Mouse (Mus musculus) liver, adult 2 months (tissue): ENCODE measurements around the gene Olfr639.

Source experiments
- CTCF ChIP-seq: fragments of 200-500 bp; IDR thresholded peaks from 2 replicates; pipeline ENCODE4 v1.5.1; 2011; ENCODE audit warnings: low read depth, low read length, control low read depth
- POLR2A ChIP-seq: fragments of 200-500 bp; IDR thresholded peaks from 2 replicates; pipeline ENCODE4 v1.6.1; 2011; ENCODE audit warnings: low read length, control low read depth; ENCODE audit not compliant: insufficient read depth; ENCODE audit errors: extremely low read depth

- TF ChIP-seq CTCF (no peak), POLR2A (no peak)
These were observed 42.1 kb upstream of the Olfr639 start for GRCm38 (mm10) chr7:104059215-104059614.
